Mouse (Mus musculus) lung, postnatal 25 days (tissue): Measurements from ENCODE around the gene Txndc17.
A peak's percentile ranks its signal among the peaks of the same experiment; 100 is the strongest.
"Not testable (repeated sequence)": the region's sequence is repeated elsewhere in the genome, so short reads cannot be mapped to it uniquely, and the experiment has no call there.

Experiments used
- DNase-seq: peaks from one replicate; pipeline ENCODE4 v3.0.0; 2022; ENCODE audit warnings: low spot score

Gene Txndc17

DNA sequence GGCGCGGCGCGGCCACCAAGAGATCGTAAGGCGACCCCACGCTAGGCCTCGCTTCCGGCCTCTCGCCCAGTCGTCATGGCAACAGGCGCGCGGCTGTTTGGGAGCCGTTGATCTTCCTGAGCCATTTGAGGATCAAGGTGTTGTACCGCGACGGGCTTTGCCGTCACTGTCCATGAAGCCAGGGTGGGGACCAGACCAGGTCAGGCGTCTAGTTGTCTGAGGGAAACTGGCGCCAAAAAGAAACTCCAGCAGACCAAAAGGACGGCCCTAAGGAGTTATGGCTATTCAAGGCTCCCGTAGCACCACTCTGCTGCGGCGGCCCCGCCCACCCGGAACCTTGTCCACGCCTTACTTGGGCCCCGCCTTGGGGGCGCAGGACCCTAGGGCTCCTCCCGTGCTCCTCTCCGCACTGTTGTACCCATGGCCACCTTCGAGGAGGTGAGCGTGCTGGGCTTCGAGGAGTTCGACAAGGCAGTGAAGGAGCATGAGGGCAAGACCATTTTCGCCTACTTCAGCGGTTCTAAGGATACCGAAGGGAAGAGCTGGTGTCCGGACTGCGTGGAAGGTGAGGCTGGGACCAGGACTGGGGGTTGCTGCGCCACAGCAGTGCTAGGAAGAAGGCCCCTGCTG lies at the start of gene Txndc17, which contains the start of gene 4933427D14Rik:
Gene Txndc17, plus strand, starts transcription at position 344 of the 630 bp plus-strand sequence.
Gene 4933427D14Rik, minus strand, starts transcription at position 256 of the 630 bp plus-strand sequence.
- peak; percentile 90 for DNase-seq

GRCm38 (mm10) chr11:72163198-72163597 lies 44.1 kb upstream of the Txndc17 start:
- DNase-seq: no peak

GRCm38 (mm10) chr11:72169871-72170270 lies 37.5 kb upstream of the Txndc17 start:
- no peak for DNase-seq

DNA sequence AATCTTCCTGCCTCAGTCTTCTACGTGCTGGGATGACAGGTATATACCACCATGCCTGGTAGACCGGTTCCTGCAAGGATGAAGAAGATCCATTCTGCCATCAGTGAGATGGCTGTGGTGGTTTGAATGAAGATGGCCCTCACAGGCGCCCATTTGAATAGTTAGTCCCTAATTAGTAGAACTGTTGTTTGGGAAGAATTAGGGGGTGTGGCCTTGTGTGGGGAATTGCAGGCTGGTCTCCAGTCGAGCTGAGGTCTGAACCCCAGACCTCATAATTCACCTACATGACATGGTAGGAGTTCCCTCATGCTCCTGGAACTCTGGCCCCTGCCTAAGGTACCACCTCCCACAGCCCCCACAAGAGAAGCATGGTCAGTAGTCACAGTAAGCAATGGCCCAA lies 35.4 kb upstream of the Txndc17 start:
- not testable (repeated sequence) for DNase-seq

DNA sequence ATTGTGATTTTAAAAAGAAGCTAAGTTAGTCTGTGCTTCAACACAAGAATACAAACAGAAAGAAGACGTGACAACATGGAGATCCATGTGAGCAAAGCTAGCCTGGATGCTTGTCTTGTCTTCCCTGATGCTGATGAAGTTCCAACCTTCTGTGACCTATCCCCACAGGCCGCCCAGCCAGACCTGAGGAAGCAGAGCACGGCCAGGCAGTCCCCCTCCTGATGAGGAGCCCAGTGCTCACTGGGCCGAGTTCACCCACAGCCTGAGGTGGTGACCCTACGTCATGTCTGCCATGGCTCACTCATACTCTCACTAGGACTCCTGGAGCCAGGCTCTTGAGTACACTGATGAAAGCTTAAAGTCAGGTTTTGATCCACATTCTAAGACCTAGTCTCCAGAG lies 33.8 kb upstream of the Txndc17 start:
- DNase-seq: no peak

DNA sequence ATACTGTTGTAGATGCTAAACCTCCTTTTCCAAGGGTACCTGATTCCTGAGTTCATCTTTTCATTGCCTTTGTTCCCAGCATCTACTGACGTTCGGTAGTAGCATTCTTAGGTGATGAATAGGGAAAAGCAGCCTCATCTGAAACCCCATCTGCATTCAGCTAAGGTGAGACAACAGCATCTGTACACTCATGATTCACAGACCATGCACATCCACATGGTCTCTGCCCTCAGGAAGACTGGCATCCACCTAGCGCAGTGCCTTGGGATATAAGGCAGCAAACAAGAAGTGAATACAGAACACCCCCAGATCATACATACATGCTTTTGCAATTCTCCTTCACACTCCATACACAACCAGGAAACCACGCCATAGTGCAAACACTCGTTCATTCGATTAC lies 32.6 kb upstream of the Txndc17 start:
- DNase-seq: no peak

DNA sequence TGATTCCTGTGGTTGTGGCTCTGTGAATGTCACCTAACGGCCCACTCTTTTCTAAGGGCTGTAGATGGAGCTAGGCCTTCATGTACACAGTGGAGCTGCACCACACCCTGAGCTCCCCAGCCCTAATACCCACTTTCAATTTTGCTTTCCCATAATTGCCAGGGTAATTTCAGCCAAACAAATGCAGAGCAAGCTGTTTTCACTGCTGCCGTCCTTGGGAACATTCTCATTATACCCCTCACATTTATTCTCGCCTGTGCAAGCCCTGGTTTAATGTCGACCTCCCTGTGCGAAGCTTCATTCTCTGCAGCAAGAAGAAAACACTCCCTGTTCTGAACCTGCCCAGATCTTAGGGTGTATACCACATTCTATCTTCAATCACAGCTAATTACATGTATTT lies 31.4 kb upstream of the Txndc17 start:
- DNase-seq: no peak

- DNase-seq: no peak
Observed at GRCm38 (mm10) chr11:72176553-72176952, 30.8 kb upstream of the Txndc17 start.

- DNase-seq: no peak
Observed at GRCm38 (mm10) chr11:72180556-72180955, 26.8 kb upstream of the Txndc17 start.

- DNase-seq: no peak
Observed at GRCm38 (mm10) chr11:72181136-72181535, 26.2 kb upstream of the Txndc17 start.

DNA sequence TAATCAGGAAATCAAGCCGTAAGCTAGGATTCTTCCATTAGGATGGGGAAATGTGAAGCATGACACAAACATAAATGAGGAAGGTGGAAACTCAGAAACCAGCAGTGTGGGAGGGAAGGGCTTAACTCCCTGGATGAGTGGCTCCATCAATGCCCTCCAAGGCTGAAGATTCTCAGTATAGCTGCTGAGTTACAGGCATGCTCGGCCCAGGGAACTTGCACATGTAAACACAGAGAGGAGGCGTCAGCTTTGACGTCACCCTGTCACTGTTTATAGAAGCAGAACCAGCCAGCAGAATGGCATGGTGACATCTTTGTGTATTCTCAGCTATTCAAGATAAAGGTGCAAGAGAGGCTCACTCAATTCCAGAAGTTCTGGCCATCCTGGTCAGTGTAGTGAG lies 23.1 kb upstream of the Txndc17 start:
- DNase-seq: no peak

- DNase-seq: no peak
Observed at GRCm38 (mm10) chr11:72190857-72191256, 16.5 kb upstream of the Txndc17 start.

DNA sequence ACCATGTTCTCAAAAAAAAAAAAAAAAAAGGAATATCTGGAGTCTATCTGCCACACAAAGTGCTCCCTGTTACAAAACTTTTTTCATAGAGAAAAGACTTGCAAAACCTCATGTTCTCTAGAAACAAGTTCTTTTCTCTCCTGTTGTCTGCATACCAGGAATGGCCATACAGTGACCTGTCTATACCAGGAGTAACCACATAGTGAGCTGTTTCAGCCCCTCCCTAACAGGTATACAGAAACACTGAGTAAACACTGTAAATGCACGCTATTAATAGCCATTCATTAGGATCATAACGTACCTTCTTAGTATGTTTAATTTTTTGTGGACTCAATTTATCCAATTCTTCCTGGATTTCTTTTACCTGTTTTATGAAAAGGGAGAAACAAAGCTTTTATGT lies 13.1 kb upstream of the Txndc17 start:
- DNase-seq: no peak

- DNase-seq: no peak
Observed at GRCm38 (mm10) chr11:72196506-72196905, 10.8 kb upstream of the Txndc17 start.

- DNase-seq: no peak
Observed at GRCm38 (mm10) chr11:72203440-72203839, 3.9 kb upstream of the Txndc17 start.

DNA sequence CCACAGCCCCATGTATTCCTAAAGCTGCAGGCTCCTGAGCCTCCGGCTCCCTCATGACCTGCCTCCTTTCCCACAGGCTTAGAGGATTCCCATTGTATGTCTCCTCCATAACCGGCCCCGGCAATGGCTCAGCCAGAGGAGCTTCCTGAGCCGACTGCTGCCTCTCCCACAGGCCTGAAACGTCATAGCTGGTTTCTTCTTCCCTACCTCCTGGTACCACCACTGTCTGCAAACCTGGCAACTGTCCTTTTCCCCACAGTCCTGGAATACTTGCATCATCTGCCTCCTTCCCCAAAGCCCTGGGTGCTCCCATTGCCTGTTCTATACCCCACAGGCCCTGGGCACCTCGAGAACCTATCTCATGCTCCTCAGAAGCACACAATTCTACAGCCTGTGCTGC lies 2.1 kb upstream of the Txndc17 start:
- DNase-seq: no peak

GRCm38 (mm10) chr11:72206341-72207203 lies 775 bp upstream of the Txndc17 start, which contains the start of gene Gm43951:
Gene Gm43951, minus strand, starts transcription at chr11:72206840.
- no peak for DNase-seq

GRCm38 (mm10) chr11:72207834-72208377 lies 559 bp downstream of the Txndc17 start:
- no peak for DNase-seq

DNA sequence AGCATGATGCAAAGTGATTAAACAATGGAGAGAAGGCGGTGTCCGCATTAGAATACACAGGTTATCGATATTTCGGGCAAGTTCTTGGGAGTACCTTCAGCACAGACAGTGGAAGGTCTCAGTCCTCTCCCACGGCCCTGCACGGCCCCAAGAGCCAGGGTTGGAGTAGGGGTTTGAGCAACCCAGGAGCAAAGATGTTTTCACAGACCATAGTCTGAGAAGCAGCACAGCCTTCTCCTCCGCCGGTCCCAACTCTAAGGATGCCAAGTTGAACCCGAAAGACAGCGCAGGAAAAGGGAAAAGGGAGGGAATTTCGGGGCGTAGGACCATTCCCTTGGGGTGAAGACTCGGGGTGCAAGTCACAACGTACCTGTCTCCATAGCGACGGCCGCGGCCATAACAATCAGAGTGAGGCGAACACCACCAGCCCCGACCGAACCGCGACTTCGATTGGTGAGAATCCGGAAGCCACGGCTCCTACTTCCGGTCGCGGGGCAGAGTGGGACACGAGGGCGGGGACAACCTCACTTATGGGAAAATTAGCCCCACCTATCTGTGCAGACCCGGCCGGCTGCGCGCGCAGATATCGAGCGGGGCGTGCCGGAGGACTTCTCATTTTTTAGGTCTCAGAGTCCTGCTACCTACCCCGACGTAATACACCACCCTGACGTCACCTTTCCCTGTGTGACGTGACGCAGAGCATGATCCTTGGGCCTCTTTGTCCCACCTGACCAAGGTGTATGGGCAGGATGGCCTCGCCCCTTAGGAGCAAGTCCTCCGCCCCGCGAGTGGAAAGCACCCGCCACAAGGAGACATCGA lies 7.5 kb downstream of the Txndc17 start:
- peak; percentile 95 for DNase-seq

GRCm38 (mm10) chr11:72215410-72215797 lies 8.1 kb downstream of the Txndc17 start, which contains the start of gene Med31:
Gene Med31, minus strand, starts transcription at chr11:72215592.
- DNase-seq: peak; percentile 86

GRCm38 (mm10) chr11:72217116-72217515 lies 9.8 kb downstream of the Txndc17 start:
- no peak for DNase-seq

- DNase-seq: peak; percentile 39
Observed at GRCm38 (mm10) chr11:72221278-72221677, 13.9 kb downstream of the Txndc17 start.
